Mouse (Mus musculus) liver, adult 2 months (tissue): Measurements from ENCODE around the gene Naaladl1. TPM values are rescaled to one million over a fixed set of nuclear protein-coding genes. Genes with fewer than 3 reads are reported as not detected.

Experiments used
- DNase-seq: peaks from one replicate; pipeline ENCODE4 v3.0.0-alpha.2; 2011; ENCODE audit warnings: low read depth, low spot score; ENCODE audit errors: extremely low read depth
- H3K27ac ChIP-seq: fragments of 200-500 bp; replicated peaks from 2 replicates; pipeline ENCODE4 v1.5.1; 2012; ENCODE audit warnings: low read depth, mild to moderate bottlenecking, control low read depth, inconsistent platforms, low read length; ENCODE audit not compliant: insufficient read depth
- H3K27me3 ChIP-seq: fragments of 200-500 bp; 2 replicates; pipeline ENCODE4 v1.6.1; 2012; ENCODE audit warnings: mild to moderate bottlenecking, moderate library complexity, low read length, inconsistent platforms; ENCODE audit not compliant: control insufficient read depth, insufficient read depth
- H3K36me3 ChIP-seq: fragments of 200-500 bp; 2 replicates; pipeline ENCODE4 v1.6.1; 2012; ENCODE audit warnings: low read length, inconsistent platforms; ENCODE audit not compliant: control insufficient read depth, insufficient read depth
- H3K4me1 ChIP-seq: fragments of 200-500 bp; 2 replicates; pipeline ENCODE4 v1.6.1; 2011; ENCODE audit warnings: low read length; ENCODE audit not compliant: control insufficient read depth, insufficient read depth
- H3K4me3 ChIP-seq: fragments of 200-500 bp; 2 replicates; pipeline ENCODE4 v1.5.1; 2011; ENCODE audit warnings: low read depth, mild to moderate bottlenecking, control low read depth, low read length, moderate library complexity; ENCODE audit not compliant: insufficient read depth
- H3K79me2 ChIP-seq: fragments of 200-500 bp; 2 replicates; pipeline ENCODE4 v1.6.1; 2012; ENCODE audit warnings: inconsistent platforms, mild to moderate bottlenecking, low read length, moderate library complexity; ENCODE audit not compliant: control insufficient read depth, insufficient read depth
- H3K9ac ChIP-seq: fragments of 200-500 bp; 2 replicates; pipeline ENCODE4 v1.6.1; 2012; ENCODE audit warnings: low read depth, mild to moderate bottlenecking, control low read depth, inconsistent platforms, low read length
- CTCF ChIP-seq: fragments of 200-500 bp; IDR thresholded peaks from 2 replicates; pipeline ENCODE4 v1.5.1; 2011; ENCODE audit warnings: low read depth, low read length, control low read depth
- POLR2A ChIP-seq: fragments of 200-500 bp; IDR thresholded peaks from 2 replicates; pipeline ENCODE4 v1.6.1; 2011; ENCODE audit warnings: low read length, control low read depth; ENCODE audit not compliant: insufficient read depth; ENCODE audit errors: extremely low read depth
- WGBS: fragments of 180-500 bp; shearing (Covaris S2); methylation state at CpG from one replicate; pipeline ENCODE4 v1.1.7; 2018; 5-methylcytosine and 5-hydroxymethylcytosine counted together
- polyA plus RNA-seq: library from polyadenylated mRNA; depleted of rRNA; stranded (reverse); fragments of >200 nt; gene quantifications from 2 replicates; pipeline ENCODE4 v1.2.3, GENCODE M21; 2012
- total RNA-seq: library from RNA; depleted of rRNA; stranded (reverse); fragments of >200 nt; gene quantifications from 2 replicates; pipeline ENCODE4 v1.2.3, GENCODE M21; 2014

Gene Naaladl1
- total and polyA plus RNA-seq, 2 experiments, result not detected

DNA sequence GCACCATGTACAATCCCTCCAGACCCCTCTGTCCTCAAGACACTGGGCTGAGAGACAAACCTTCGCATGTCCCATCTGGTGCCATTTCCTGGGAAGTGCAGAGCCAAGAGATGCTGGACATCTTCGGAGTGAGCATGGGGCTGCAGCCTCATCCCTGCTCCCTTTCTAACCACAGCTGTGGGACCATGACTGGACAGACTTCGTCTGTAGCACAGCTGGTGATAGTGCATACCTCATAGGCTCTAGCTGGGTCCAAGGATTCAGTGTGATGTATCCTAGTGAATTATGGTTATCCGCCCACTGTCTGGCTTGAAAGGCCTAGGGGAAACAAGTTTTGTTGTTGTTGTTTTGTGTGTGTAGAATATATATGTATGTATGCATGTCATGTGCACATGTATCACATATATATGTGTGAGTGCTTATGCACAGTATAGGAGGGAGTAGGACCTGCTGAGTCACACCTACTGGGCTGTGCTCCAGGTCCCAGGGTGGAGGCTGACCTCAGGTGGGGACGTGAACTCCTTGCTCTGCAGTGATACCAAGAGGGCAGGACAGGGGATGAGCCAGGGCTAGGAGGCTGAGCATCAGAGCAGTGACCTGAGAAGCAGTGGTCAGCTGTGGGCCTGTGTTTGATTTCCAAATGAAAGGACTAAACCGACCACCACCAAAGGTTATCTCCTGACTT is 3.3 kb upstream of the Naaladl1 start:
- Histone ChIP-seq H3K9ac (no peak overlapping the region), H3K4me1 (no peaks in the 10 kb centered on the region), H3K27me3 (peaks cover 2% of the 10 kb centered on the region; the same call in 1 of the 2 replicates), H3K27ac (no peak overlapping the region), H3K79me2 (no peaks in the 10 kb centered on the region), H3K36me3 (no peaks in the 10 kb centered on the region), H3K4me3 (no peak overlapping the region)
- TF ChIP-seq POLR2A, result no peak
- no peak for TF ChIP-seq CTCF
- WGBS, result 69% methylated on average over 6 of the region's 6 CpGs
- DNase-seq, result no peak

DNA sequence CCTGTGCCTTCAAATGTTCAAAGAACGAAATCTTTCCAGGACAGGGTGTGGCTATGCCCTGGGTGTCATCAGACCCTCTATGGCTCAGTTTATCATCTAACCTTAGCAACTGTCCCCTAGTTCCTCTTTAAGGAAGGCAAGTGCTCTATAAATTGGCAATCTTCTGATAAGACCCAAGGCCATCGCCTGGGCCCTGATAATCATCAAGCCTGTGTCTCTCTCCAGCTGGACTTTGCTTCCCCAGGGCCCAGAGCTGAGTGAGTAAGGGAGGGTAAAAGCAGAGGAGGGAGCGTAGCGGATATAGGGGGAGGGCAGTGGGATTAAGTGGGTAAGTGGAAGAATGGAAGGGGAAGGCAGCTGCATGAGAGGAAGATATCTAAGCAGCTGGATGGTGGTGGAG is 1.1 kb upstream of the Naaladl1 start:
- DNase-seq, result no peak
- Histone ChIP-seq H3K4me1 (no peaks in the 10 kb centered on the region), H3K27ac (no peak overlapping the region), H3K36me3 (no peaks in the 10 kb centered on the region), H3K79me2 (no peaks in the 10 kb centered on the region), H3K27me3 (peaks cover 2% of the 10 kb centered on the region; the same call in 1 of the 2 replicates), H3K9ac (no peak overlapping the region), H3K4me3 (no peak overlapping the region)
- TF ChIP-seq POLR2A (no peak), CTCF (no peak)
- WGBS, result 82% methylated on average over 4 of the region's 4 CpGs

DNA sequence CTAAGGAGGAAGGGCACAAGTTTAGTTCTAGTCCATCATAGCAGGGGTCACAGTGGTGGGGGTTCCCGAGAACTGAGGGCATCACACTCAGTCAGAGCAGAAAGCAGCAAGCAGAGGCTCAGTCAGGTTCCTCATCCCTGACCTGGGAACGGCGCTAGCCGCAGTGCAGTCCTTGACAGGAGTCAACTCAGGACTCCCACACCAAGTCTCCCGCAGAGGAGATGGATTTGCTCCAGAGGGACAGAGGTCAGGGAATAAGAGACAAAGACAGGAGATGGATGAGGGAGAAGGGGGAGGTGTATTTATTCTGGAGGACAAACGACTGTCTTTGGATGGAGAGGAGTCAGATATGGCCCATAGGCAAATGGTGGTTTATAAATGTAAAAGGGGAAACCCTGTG is 7.5 kb downstream of the Naaladl1 start:
- H3K79me2 ChIP-seq, result no peaks in the 10 kb centered on the region
- TF ChIP-seq POLR2A, result no peak
- no peak for TF ChIP-seq CTCF
- H3K27ac ChIP-seq, result no peak overlapping the region
- no peaks in the 10 kb centered on the region for H3K4me1 ChIP-seq
- no peak overlapping the region for H3K9ac ChIP-seq
- 65% methylated on average over 6 of the region's 6 CpGs for WGBS
- H3K27me3 ChIP-seq, result no peaks in the 10 kb centered on the region
- DNase-seq, result no peak
- H3K36me3 ChIP-seq, result no peaks in the 10 kb centered on the region
- H3K4me3 ChIP-seq, result no peak overlapping the region

DNA sequence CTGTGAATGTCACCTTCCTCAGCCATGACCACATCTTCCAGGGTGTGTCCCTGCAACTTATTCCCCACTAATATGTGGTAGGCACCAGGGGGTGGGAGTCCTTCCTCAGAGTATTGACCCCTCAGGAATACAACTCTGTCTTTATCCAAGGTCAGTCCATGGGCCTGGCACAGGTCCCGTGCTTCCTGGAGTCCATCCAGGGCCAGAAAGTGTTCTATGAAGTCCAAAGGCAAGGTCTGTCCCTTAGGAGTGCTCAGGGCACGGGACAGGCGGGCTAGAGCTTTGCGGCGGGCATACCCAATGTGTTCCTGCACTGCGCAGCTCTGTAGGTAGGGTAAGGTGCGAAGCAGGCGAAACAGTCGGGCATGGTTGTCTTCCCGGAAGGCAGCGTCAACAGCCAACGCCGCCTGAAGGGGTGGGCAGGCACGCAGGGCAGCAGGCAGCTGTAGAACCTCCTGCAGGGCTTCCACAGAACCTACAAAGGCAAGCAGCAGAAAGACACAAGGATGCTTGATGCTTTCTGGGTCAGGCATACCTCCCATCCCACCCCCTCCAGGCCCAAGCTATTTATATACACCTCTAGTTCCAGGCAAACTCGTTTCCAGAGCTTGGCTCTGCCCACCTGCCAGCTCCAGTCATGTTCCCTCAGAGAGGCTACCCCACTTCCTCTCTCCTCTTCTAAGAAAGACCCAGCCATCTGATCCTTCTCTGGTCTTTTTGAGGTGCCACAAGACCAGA is 10.7 kb downstream of the Naaladl1 start:
- no peak overlapping the region for H3K27ac ChIP-seq
- H3K4me3 ChIP-seq, result no peak overlapping the region
- TF ChIP-seq POLR2A (no peak), CTCF (no peak)
- WGBS, result 89% methylated on average over 15 of the region's 15 CpGs
- no peaks in the 10 kb centered on the region for H3K36me3 ChIP-seq
- DNase-seq, result no peak
- 0 out of 2 replicates have a peak, but pooled peaks cover 2% of the 10 kb centered on the region for H3K4me1 ChIP-seq
- no peaks in the 10 kb centered on the region for H3K27me3 ChIP-seq
- H3K9ac ChIP-seq, result no peak overlapping the region
- H3K79me2 ChIP-seq, result no peaks in the 10 kb centered on the region

DNA sequence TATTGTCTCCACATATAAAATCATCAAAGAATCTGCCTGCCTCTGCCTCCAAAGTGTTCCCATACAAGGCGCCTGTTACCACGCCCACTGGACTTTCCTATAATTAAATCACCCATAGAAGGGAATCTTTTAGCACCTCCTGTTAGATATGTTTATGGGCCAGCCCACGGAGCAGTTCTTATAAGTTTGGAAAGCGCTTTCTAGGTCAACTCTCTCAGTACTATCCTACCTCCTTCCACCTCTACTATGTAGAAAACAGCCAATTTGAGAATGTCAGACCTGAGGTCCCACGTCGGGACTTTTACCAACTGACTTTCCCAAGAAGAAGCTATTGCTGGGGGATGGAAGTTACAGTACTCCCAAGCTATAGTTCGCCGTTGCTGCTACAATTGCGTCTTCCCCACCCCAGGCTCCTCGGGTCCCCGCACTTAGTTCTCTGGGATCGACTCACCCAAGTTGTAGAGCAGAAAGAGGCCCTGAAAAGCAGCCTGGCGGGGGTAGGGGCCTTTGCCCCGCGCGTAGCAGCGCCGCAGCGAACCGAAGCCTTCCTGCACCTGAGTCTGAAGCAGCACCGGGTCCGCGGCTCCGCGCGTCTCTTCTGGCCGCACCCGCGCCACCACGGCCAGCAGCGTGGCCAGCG is 11.9 kb downstream of the Naaladl1 start:
- H3K36me3 ChIP-seq, result no peaks in the 10 kb centered on the region
- 4% methylated on average over 32 of the region's 32 CpGs for WGBS

More for the DNA sequence above, 11.9 kb downstream of the Naaladl1 start:
- Histone ChIP-seq H3K9ac (peak overlapping the region; percentile 92), H3K4me1 (0 out of 2 replicates have a peak, but pooled peaks cover 2% of the 10 kb centered on the region), H3K4me3 (peak overlapping the region; percentile 89), H3K79me2 (no peaks in the 10 kb centered on the region), H3K27me3 (no peaks in the 10 kb centered on the region), H3K27ac (peak overlapping the region; percentile 74)
- no peak for TF ChIP-seq CTCF
- no peak for TF ChIP-seq POLR2A
- no peak for DNase-seq
